Mouse (Mus musculus): ENCODE data around the gene Ppp2r3a. TPM values are rescaled to one million over a fixed set of nuclear protein-coding genes. Genes with fewer than 3 reads are reported as not detected.

Ppp2r3a gene
- 28.7 and 29.1 TPM in 2 replicates for polyA plus RNA-seq (2015; fragmentation: Nextera tagmentation; extraction: Ambion mirVana)

DNA sequence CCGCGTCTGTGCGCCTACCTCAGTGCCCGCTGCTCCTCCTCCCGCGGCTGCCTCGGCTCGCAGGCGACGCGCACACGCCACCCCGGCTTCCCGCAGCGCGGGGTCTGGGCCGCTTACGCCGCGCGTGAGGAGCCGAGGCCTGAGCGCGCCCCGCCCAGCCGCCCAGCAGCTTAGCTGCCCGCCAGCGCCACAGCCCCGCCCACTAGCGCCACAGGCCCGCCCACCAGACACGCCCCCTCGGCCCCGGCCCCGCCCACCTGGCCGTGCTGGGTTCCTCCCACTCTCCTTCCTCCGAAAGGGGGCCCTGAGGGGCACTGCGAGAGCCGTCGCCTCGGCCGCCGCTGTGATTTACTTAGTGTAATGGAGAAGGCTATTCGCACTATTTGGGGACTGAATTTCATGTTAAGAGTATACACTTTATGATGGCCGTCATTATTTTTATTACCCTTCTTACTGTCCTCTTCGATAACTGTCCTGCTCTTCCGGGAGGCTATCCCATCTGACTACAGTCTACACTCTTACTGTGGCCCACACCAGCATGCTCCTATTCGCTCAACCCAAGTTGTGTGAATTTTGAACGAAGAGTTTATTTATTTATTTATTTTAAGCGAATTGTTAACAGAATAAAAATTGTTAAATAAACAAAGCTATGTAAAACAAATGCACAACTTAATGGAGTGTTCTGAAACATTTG, at the start of gene Ppp2r3a:
Gene Ppp2r3a, minus strand, starts transcription at position 152 of the 694 bp plus-strand sequence.
- Histone ChIP-seq H3K4me3 (peak within 1 kb of the TSS; percentile 83), H3K27ac (peak within 1 kb of the TSS; percentile 96), H3K4me1 (replicated peaks) (peaks cover 33% of the 10 kb centered on the region), H3K4me2 (peak within 1 kb of the TSS; percentile 72), H3K9me3 (no peaks in the 10 kb centered on the region), H3K27me3 (no peaks in the 10 kb centered on the region), H3K9ac (peak within 1 kb of the TSS; percentile 93), H3K36me3 (no peaks in the 10 kb centered on the region)
- WGBS, result 2% methylated on average over 41 of the region's 50 CpGs
- ATAC-seq (ENCODE audit: low FRiP score), result peak; percentile 95

DNA sequence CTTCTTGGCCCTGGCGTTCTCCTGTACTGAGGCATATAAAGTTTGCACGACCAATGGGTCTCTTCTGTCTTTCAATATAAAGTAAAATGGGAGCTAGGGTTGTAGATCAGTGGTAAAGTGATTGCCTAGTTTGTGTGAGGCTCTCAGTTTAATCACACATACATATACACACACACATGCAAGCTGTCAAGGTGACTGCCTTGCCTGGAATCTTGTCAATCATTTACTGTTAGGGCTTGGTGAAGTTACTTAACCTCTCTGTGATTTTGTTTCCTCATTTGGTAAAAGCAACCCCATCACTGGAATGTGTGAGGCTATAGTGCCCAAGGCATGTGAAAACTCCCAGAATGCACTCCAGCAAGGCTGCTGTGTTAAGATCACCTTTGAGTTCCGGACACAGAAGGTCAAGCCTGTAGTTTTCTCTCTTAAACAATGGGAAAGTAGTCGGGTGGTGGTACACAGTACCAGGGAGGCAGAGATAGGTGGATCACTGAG, 48.9 kb upstream of the Ppp2r3a start:
- Histone ChIP-seq H3K27ac (no peak overlapping the region), H3K9me3 (no peaks in the 10 kb centered on the region)
- WGBS, result 86% methylated on average over 4 of the region's 4 CpGs

DNA sequence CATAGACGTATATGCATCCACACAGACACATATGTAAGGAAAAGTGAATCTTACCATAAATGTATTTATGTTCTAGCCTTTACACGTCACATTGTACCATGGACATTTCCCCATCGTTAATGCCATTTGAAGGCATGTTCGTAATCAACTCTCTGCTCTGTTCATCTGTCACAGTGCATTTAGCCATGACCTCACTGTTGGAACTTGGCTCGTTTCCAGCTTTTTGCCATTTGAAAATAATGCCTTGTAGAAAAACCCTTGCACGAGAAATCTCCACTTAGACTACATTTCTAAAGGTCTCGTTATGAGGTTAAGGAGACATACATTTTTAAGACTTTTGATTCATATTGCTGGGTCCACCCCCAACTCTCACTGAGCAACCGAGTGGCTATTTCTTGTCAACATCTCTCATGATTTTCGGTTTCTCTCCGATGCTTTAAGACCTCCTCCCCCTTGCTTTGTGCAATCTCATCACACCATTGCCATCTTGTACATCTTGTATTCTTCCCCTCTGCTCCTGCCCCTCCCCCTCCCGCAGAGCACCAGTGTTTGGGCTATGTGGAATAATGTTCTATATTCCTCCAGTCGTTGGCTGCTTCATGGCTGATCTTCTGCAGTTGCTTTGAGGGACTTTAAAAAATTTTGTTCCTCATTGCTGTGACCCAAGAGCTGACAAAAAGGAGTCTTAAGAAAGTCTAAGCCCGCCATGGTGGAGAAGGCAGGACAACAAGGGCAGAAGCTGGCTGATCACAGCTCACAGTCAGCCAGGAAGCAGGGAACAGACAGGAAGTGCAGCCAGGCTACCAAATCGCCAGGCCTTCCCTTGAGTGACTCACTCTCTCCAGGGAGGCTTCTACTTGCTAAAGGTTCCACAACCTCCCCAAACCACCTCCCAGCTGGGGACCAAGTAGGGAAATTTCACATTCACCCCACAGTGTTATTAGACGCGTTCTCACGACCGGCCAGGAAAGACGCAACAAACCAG, 40.4 kb upstream of the Ppp2r3a start:
- no peak overlapping the region for H3K4me2 ChIP-seq
- no peaks in the 10 kb centered on the region for H3K9me3 ChIP-seq
- H3K4me3 ChIP-seq, result no peak overlapping the region
- no peak overlapping the region for H3K9ac ChIP-seq
- ATAC-seq (ENCODE audit: low FRiP score), result no peak
- H3K36me3 ChIP-seq, result no peaks in the 10 kb centered on the region
- no peaks in the 10 kb centered on the region for H3K27me3 ChIP-seq
- H3K4me1 ChIP-seq (replicated peaks), result 0 out of 2 replicates have a peak, but pooled peaks cover 9% of the 10 kb centered on the region
- H3K27ac ChIP-seq, result no peak overlapping the region
- 77% methylated on average over 19 of the region's 19 CpGs for WGBS

More for the DNA sequence above, 48.9 kb upstream of the Ppp2r3a start:
- no peak overlapping the region for H3K9ac ChIP-seq
- H3K36me3 ChIP-seq, result no peaks in the 10 kb centered on the region
- H3K4me3 ChIP-seq, result no peak overlapping the region
- H3K4me2 ChIP-seq, result no peak overlapping the region
- no peaks in the 10 kb centered on the region for H3K4me1 ChIP-seq (replicated peaks)
- no peak for ATAC-seq (ENCODE audit: low FRiP score)
- H3K27me3 ChIP-seq, result no peaks in the 10 kb centered on the region

DNA sequence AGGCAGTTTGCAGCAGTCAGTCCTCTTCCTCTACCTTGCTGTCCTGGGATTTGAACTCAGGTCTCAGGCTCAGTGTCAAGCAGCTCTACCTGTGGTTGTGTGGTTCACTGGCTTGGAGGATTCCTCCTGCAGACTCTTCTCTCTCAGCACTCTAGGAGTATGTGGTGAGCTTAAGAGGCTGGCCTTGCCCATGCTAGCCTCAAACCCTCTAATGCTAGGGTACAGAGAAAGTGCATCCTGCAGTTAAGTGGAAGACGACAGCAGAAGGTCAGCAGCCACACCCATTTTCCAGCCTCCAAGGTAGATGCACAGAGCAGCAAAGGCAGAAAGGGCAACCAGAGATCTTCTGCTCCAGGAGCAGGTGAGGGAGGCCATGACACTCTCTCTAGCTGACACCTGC, 39.3 kb upstream of the Ppp2r3a start:
- Histone ChIP-seq H3K9ac (no peak overlapping the region), H3K4me2 (no peak overlapping the region), H3K27ac (no peak overlapping the region), H3K9me3 (no peaks in the 10 kb centered on the region), H3K4me1 (replicated peaks) (0 out of 2 replicates have a peak, but pooled peaks cover 9% of the 10 kb centered on the region), H3K36me3 (no peaks in the 10 kb centered on the region), H3K27me3 (no peaks in the 10 kb centered on the region), H3K4me3 (no peak overlapping the region)
- ATAC-seq (ENCODE audit: low FRiP score), result no peak
- 92% methylated on average over 1 of the region's 1 CpGs for WGBS

DNA sequence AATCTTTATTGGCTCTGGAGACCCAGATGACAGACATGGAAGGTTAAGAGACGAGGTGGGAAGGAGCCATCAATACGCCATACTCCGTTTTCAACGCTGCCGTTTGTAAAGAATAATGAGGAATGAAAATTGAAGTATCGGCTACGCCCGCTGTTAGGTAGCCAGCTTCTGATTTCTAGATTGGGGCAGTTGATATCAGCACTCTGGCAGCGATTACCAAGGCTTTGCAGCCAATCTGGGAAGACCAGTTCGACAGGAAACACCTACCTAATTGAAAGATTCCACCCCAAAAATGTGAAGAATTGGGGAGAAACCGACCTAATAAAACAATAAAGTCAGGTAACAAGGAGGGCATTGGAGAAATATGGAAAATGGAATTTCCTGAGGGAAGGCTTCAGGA, 38.2 kb upstream of the Ppp2r3a start:
- Histone ChIP-seq H3K27ac (no peak overlapping the region), H3K27me3 (no peaks in the 10 kb centered on the region), H3K9ac (no peak overlapping the region), H3K4me3 (no peak overlapping the region), H3K4me1 (replicated peaks) (0 out of 2 replicates have a peak, but pooled peaks cover 9% of the 10 kb centered on the region), H3K4me2 (no peak overlapping the region), H3K9me3 (no peaks in the 10 kb centered on the region), H3K36me3 (no peaks in the 10 kb centered on the region)
- WGBS, result 80% methylated on average over 11 of the region's 11 CpGs
- ATAC-seq (ENCODE audit: low FRiP score), result no peak

DNA sequence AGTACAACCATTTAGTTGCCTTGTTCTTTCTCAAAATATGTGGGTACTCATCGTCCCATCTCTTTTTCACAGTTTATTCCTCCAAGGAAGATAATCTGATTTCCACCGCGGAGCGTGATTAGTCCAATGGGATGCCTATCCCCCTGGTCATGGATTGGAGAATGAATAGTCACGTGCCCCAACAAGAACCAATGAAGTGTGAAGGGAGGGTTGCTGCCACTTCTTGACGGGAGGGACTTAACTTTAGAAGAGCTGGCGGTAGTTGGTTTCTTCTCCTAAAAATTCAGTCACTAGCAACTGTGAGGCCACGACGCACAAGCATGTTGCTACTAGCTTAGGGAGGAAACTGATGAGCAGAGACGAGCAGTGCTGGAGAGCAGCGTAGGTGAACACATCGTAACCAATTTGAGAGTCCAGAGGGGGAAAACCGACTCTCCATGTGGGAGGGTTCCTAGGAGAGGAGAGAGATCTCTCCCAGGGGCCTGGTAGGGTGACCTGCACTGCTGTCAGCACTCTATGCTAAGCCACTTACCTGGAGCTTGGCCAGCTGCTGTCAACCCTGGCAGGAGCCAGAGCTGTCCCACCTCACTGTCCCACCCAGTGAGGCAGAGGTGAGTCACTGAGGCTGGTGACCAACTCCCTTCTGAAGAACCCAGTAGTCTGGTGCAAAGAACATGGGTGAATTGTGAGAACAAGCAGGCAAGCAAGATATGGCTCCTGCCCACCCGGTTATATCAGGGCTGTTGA, 37.5 kb upstream of the Ppp2r3a start:
- Histone ChIP-seq H3K4me3 (no peak overlapping the region), H3K4me1 (replicated peaks) (0 out of 2 replicates have a peak, but pooled peaks cover 9% of the 10 kb centered on the region), H3K9me3 (no peaks in the 10 kb centered on the region), H3K9ac (no peak overlapping the region), H3K4me2 (no peak overlapping the region), H3K27me3 (no peaks in the 10 kb centered on the region), H3K27ac (no peak overlapping the region), H3K36me3 (no peaks in the 10 kb centered on the region)
- no peak for ATAC-seq (ENCODE audit: low FRiP score)
- WGBS, result 91% methylated on average over 14 of the region's 14 CpGs

DNA sequence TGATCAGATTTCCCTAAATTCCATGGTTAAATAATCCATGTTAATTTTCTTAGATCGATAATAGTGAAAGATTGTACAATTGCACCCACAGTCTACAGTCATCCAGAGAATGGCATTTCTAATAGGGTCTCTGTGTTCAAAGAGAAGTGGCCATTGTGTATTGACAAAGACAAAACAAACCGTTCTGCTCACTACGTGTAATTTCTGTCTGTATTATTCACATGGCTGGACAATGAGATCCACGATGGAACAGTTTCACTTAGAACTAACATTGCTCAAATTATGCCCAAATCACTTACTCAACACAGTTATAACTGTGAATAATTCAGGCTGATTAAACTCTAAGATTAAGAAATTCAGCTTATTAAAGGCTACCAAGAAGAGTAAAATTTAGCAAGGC, 35.2 kb upstream of the Ppp2r3a start:
- Histone ChIP-seq H3K27me3 (no peaks in the 10 kb centered on the region), H3K36me3 (no peaks in the 10 kb centered on the region), H3K4me3 (no peak overlapping the region), H3K27ac (no peak overlapping the region), H3K4me1 (replicated peaks) (0 out of 2 replicates have a peak, but pooled peaks cover 3% of the 10 kb centered on the region), H3K9me3 (no peaks in the 10 kb centered on the region), H3K4me2 (no peak overlapping the region), H3K9ac (no peak overlapping the region)
- 59% methylated on average over 4 of the region's 4 CpGs for WGBS
- ATAC-seq (ENCODE audit: low FRiP score), result no peak

DNA sequence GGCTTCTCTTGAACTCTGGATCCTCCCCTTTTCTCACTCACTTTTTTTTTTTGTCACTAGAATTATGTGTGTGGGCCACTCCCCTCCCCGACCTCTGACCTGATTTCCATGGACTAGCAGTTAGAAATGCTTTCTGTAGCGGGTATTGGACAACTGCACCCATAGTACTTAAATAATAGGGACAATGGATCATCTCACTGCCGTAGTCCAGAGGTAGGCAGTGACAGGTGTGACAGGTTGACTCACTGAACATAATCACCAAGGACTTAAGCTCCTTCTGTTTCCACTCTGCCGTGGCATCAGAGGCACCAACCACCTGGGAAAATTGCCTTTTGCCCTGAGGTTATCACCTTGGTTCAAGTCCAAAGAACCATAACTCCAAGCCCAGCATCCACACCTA, 32.5 kb upstream of the Ppp2r3a start:
- Histone ChIP-seq H3K27me3 (no peaks in the 10 kb centered on the region), H3K4me3 (no peak overlapping the region), H3K4me1 (replicated peaks) (no peaks in the 10 kb centered on the region), H3K9me3 (no peaks in the 10 kb centered on the region), H3K36me3 (no peaks in the 10 kb centered on the region), H3K9ac (no peak overlapping the region), H3K27ac (no peak overlapping the region), H3K4me2 (no peak overlapping the region)
- WGBS, result 62% methylated on average over 4 of the region's 4 CpGs
- ATAC-seq (ENCODE audit: low FRiP score), result no peak

DNA sequence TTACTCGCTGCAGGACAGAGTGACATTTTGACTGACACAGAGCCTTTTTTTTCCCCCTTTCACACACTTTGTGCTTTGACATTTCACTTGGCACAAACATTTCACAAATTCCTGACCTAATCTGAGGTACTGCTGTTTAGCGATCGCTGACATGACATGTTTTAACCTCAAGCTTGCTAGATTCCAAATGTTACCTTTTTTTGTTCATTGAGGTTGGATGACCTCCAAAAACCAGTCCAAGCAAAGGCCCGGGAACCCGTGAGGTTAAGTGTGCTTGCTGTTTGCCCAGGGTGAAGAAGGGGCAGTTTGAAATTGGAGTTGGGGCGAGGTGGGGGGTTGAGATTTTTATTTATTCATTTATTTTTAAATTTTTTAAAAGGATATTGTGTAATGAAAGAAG, 31.1 kb upstream of the Ppp2r3a start:
- H3K36me3 ChIP-seq, result no peaks in the 10 kb centered on the region
- no peak overlapping the region for H3K27ac ChIP-seq
- 67% methylated on average over 6 of the region's 6 CpGs for WGBS
- no peak for ATAC-seq (ENCODE audit: low FRiP score)
- no peak overlapping the region for H3K4me3 ChIP-seq
- H3K27me3 ChIP-seq, result no peaks in the 10 kb centered on the region
- H3K9me3 ChIP-seq, result no peaks in the 10 kb centered on the region
- H3K4me1 ChIP-seq (replicated peaks), result no peaks in the 10 kb centered on the region
- no peak overlapping the region for H3K9ac ChIP-seq
- H3K4me2 ChIP-seq, result no peak overlapping the region

DNA sequence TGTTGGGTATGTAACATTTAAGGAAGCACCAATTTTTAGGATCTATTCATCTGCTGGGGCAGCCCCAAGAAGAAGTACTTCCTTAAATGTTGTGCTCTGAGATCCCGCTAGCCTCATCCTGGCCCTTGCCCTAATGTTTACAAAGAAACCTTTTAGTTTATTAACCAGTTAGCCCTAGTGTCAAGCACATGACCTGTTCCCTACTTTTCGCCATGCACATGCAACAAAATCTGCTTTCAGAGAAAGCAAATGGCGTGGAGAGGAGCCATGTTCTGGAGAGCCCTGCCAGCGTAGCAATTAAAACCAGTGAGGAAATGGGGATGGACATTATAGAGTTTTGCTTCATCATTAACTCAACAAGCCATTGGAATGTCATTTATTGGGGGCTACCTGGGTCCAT, 30.3 kb upstream of the Ppp2r3a start:
- Histone ChIP-seq H3K4me2 (no peak overlapping the region), H3K27ac (no peak overlapping the region), H3K36me3 (no peaks in the 10 kb centered on the region), H3K4me1 (replicated peaks) (no peaks in the 10 kb centered on the region), H3K4me3 (no peak overlapping the region), H3K9ac (no peak overlapping the region), H3K9me3 (no peaks in the 10 kb centered on the region), H3K27me3 (no peaks in the 10 kb centered on the region)
- ATAC-seq (ENCODE audit: low FRiP score), result no peak
- 90% methylated on average over 4 of the region's 4 CpGs for WGBS

DNA sequence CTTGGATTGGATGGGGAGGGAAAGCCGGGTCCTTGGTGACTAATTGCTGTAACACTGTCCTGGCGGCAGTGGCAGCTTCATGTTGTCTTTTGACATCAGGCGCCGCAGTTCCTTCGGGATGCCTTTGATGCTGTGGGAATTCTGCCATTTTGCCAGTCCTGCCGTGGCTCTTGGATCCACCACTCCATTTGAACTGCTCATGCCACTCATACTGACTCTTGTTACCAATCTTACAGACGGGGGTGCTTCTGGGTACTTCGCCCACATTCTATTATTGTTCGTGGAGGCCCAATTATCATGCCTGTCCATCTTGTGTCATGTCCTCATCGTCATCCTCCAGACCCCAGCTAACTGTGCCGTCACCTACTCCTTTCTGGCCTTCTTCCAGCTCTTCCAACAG, 29.7 kb upstream of the Ppp2r3a start:
- no peak for ATAC-seq (ENCODE audit: low FRiP score)
- Histone ChIP-seq H3K36me3 (no peaks in the 10 kb centered on the region), H3K4me3 (no peak overlapping the region), H3K9ac (no peak overlapping the region), H3K4me1 (replicated peaks) (no peaks in the 10 kb centered on the region), H3K9me3 (no peaks in the 10 kb centered on the region), H3K27me3 (no peaks in the 10 kb centered on the region), H3K27ac (no peak overlapping the region), H3K4me2 (no peak overlapping the region)
- WGBS, result 72% methylated on average over 11 of the region's 11 CpGs

DNA sequence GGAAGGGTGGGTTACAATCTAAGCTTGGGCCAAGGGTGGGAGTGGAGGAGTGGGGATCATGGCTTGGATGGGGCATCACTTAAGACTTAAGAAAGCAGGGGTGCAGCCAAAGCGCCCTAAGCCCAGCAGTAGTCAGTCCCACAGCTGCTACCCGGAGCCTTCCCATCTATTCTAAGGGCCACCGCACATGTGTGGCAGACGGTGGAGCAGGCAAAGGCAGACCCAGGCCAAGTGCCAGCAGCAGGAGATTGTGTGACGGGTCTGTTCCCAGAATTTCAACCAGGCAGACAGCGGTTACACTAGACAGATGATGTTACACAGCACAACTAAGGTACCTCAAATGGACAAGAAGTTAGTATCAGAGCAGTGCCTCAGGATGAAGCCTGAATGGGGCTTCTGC, 29.3 kb upstream of the Ppp2r3a start:
- H3K4me1 ChIP-seq (replicated peaks), result no peaks in the 10 kb centered on the region
- H3K27ac ChIP-seq, result no peak overlapping the region
- no peak for ATAC-seq (ENCODE audit: low FRiP score)
- no peak overlapping the region for H3K9ac ChIP-seq
- no peaks in the 10 kb centered on the region for H3K27me3 ChIP-seq
- H3K4me2 ChIP-seq, result no peak overlapping the region
- 91% methylated on average over 6 of the region's 6 CpGs for WGBS
- no peaks in the 10 kb centered on the region for H3K9me3 ChIP-seq
- no peak overlapping the region for H3K4me3 ChIP-seq
- no peaks in the 10 kb centered on the region for H3K36me3 ChIP-seq
